ENCODE assay signal across 28 mouse cellular contexts in genomic region chr3:46174486-46174885, GRCm38 (mm10).
"Had no signal": no experiment of that assay in that cellular context is flagged by ENCODE, and none has a peak within 500 bp of the region (broad histone marks: within the 10 kb centered on the region; RNA-seq: fewer than 3 reads in every experiment).

No protein-coding gene starts in this region.

- H3K9me3 ChIP-seq: embryonic facial prominence, embryonic 10.5 days; embryonic facial prominence, embryonic 12.5 days; embryonic facial prominence, embryonic 13.5 days; embryonic facial prominence, embryonic 15.5 days; forebrain, embryonic 10.5 days; forebrain, embryonic 12.5 days; forebrain, embryonic 13.5 days; forebrain, embryonic 15.5 days had no signal

- H3K27ac ChIP-seq: embryonic facial prominence, embryonic 10.5 days; embryonic facial prominence, embryonic 12.5 days; embryonic facial prominence, embryonic 13.5 days; embryonic facial prominence, embryonic 15.5 days; forebrain, embryonic 10.5 days; forebrain, embryonic 12.5 days; forebrain, embryonic 13.5 days; forebrain, embryonic 15.5 days; gastrocnemius, adult 2 months; heart, adult 2 months had no signal

- H3K9ac ChIP-seq: embryonic facial prominence, embryonic 12.5 days; embryonic facial prominence, embryonic 13.5 days; embryonic facial prominence, embryonic 15.5 days; forebrain, embryonic 12.5 days; forebrain, embryonic 13.5 days; forebrain, embryonic 15.5 days; forebrain, postnatal 0 days had no signal

- H3K27me3 ChIP-seq: embryonic facial prominence, embryonic 12.5 days; embryonic facial prominence, embryonic 13.5 days; embryonic facial prominence, embryonic 15.5 days; forebrain, embryonic 12.5 days; forebrain, embryonic 13.5 days; forebrain, embryonic 15.5 days had no signal

- H3K4me1 ChIP-seq: embryonic facial prominence, embryonic 10.5 days; embryonic facial prominence, embryonic 12.5 days; embryonic facial prominence, embryonic 13.5 days; embryonic facial prominence, embryonic 15.5 days; forebrain, embryonic 10.5 days; forebrain, embryonic 12.5 days; forebrain, embryonic 13.5 days; forebrain, embryonic 15.5 days had no signal

- H3K4me3 ChIP-seq: embryonic facial prominence, embryonic 10.5 days; embryonic facial prominence, embryonic 12.5 days; embryonic facial prominence, embryonic 13.5 days; embryonic facial prominence, embryonic 15.5 days; erythroblast, embryonic 14.5 days; forebrain, embryonic 10.5 days; forebrain, embryonic 12.5 days; forebrain, embryonic 13.5 days; forebrain, embryonic 15.5 days; gastrocnemius, adult 2 months; heart, adult 2 months had no signal

- DNase-seq: cerebellum, adult 2 months; cerebellum, adult 8-10 months; cerebellum, adult 9-10 months; cerebellum, adult 9-11 months; cerebellum, postnatal 10 days; cerebellum, postnatal 14 days; cerebellum, postnatal 25 days; cerebellum, postnatal 36 days; embryo, embryonic 11 days; forebrain, postnatal 0 days; gastrocnemius, adult 2 months; gastrocnemius, postnatal 10 days; gastrocnemius, postnatal 14 days; gastrocnemius, postnatal 25 days; gastrocnemius, postnatal 36 days; heart, adult 18-20 months; heart, adult 2 months had no signal

- H3K4me2 ChIP-seq: embryonic facial prominence, embryonic 12.5 days; embryonic facial prominence, embryonic 13.5 days; embryonic facial prominence, embryonic 15.5 days; forebrain, embryonic 12.5 days; forebrain, embryonic 13.5 days; forebrain, embryonic 15.5 days had no signal

- H3K36me3 ChIP-seq: embryonic facial prominence, embryonic 10.5 days; embryonic facial prominence, embryonic 12.5 days; embryonic facial prominence, embryonic 13.5 days; embryonic facial prominence, embryonic 15.5 days; forebrain, embryonic 10.5 days; forebrain, embryonic 12.5 days; forebrain, embryonic 15.5 days had no signal

- ATAC-seq: forebrain, embryonic 13.5 days; forebrain, embryonic 14.5 days; forebrain, embryonic 15.5 days; forebrain, embryonic 16.5 days; forebrain, postnatal 0 days had no signal
